Mouse (Mus musculus): ENCODE results near the gene Acss1. TPM values are rescaled to one million over a fixed set of nuclear protein-coding genes. Genes with fewer than 3 reads are reported as not detected.

Acss1 gene
- total RNA-seq, 4 experiments from 2014 or later: 17.3 to 20.6 (median 18.0) TPM

DNA sequence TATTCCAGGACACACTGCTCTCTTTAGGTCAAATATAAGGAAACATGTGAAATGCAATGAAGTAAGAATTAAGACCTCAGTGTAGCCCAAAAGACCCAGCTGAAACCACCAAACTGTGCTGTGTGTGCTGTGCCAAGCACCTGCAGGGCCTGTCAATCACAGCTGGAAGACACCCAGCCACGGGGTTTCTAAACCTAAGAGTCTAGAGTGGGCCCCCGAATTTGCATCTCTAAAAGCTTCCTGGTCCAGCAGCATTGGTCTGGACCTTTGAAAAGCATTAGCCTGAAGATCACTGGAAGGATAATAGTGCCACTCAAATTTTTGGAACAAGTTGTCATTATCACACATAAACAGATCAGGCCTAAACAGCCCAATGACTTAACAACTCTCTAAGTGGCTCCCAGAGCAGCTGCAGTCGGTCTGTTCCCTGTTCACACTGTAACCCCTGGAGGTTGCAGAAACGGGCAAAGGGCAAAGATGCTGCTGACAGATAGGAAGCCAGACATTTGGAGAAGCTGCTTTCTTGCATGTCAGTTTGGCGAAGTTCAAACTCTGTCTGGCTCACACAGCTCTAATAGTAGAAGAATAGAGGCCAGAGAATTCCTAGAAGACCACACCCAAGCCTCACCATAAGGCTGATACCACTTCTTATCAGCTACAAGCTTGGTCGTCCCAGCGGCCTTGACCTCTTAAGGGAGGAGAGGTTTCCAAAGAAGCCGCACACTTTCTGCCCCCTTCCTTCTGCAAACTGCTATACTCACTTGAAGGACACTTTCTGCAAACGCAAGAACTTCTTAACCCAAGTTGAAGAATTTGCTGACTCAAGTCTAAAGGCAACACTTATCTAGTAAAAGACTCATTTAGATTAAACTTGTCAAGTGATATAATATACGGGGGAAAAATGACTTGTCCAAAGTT lies 2.5 kb downstream of the Acss1 start:
- no peak for DNase-seq

GRCm38 (mm10) chr2:150665006-150665405 lies 3.3 kb downstream of the Acss1 start:
- no peak for DNase-seq

DNA sequence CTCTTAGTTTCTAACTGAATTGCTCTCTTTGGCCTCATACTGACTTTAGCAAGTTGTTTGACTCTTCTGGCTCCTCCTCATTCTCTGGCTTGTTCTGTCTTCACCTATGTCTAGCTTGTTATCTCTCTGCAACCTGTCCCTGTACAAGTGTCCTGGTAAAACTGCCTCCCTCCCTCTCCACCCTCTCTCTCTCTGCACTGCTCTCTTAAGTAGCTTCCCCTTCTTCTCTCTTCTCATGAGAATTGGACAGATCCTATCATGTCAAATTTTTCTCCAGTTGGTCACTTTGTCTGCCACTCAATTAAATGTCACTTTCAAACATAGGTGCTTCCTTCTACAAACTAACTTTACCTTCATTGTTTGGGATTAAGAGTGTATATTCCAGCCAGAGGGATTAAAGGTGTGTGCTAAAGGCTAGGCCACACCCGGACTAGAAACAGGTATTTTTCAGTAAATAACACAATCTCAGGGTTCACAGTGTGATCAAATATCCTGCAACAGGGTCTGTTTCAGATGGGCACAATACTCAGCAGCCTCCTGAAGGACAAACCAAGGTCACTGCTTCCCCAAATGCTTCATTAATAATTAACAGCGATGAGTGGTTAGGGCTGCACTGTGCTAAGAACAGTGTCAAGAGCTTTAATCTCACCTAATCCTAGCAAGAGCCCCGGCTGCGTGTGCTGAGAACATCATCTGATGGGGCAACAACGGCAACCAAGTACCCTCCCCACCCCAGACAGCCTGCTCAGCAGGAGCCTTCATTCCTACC lies 4.0 kb downstream of the Acss1 start:
- DNase-seq: no peak

DNA sequence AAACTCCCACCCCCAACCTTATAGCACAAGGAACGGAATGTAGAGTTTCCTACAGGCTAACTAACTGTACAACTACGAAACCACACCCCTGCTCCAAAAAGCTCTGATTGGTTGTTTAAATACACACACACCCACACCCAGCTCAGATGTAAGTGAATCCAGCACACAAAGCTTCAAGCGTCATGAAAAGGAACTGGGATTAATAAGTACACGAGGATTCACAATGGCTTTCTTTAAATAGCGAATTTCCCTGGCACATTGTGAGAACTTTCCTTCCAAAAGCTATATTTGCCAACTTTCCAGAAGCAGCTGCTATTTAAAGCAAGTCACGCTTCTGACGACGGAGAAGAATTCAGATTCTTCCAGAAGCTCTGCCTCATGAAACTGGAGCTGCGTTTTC lies 5.0 kb downstream of the Acss1 start:
- DNase-seq: no peak

- no peak for DNase-seq
Measured at GRCm38 (mm10) chr2:150662007-150662406, 6.3 kb downstream of the Acss1 start.

- DNase-seq: no peak
Measured at GRCm38 (mm10) chr2:150660668-150661451, 7.4 kb downstream of the Acss1 start.

GRCm38 (mm10) chr2:150660049-150660448 lies 8.3 kb downstream of the Acss1 start:
- no peak for DNase-seq

DNA sequence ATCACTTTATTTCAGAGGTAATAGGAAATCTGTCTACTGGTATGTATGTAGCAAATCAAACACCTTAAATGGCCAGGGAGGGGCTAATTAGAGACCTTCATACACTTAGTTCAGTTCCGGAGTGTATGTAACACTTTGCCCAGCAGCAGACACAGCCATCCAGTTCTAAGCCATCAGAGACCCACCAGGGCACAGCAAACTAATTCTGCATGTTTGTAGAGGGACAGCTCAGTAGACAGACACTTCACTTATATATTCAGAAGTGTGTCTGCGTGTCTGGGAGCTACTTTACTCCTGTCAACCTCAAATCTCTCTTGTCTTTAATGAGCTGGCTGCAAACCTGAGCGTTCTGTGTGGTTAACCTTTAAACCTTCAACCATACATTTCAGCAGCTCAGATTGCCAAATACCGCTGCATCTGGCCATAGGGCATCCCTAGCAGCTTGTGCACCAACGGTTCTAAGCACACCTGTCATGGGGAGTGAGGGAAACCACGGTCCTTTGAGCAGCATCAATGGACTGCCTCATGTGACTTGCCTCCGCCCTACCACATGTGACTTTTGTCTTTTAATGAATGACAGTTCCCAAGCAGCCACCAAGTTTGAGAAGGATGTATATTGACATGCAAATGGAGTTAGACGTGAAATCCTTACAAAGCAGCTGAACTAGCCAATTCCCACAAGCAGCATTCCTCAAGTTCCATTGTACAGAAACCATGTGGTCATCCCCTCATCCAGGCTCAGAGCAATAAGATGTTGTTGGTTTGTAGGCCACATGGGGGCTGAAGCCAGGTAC lies 11.1 kb downstream of the Acss1 start:
- no peak for DNase-seq

DNA sequence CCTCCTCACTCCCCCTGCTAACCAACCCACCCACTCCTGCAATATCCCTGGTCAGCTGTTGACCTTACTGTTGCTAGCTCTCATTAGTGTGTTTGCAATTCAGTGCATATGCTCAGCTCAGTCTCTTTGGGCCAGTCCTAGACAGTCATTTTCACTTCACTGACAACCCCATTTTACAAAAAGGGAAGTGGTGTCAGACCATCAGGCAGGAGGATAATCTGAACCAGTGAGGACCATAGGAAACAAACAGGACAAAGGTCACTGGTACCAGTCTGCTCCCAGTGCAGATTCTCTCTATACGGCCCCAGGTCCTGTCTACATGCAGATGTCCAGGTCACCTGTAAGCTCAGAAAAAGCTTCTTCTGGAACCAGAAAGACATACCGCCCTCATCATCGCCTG lies 12.2 kb downstream of the Acss1 start:
- DNase-seq: no peak

- DNase-seq: no peak
Measured at GRCm38 (mm10) chr2:150655290-150655689, 13.0 kb downstream of the Acss1 start.

DNA sequence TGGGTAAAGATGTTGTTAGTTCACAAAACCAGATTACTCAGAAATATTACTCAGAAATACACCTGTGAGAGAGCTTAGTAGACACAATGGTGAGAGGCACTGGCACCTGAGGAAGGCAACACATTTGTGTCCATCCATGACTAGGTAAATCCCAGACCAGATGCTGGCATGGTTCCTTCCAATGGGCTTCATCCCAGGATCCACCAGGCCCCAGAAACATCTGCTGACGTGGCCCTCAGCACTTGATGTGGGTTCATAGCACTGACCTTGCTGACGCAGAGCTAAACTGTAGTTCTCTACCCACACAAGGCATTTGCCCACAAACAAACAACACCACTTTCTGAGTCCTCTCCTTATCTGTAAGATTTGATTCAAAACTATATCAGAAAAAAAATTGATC lies 13.5 kb downstream of the Acss1 start:
- DNase-seq: no peak

GRCm38 (mm10) chr2:150651366-150651765 lies 16.9 kb downstream of the Acss1 start:
- DNase-seq: no peak

GRCm38 (mm10) chr2:150650511-150651074 lies 17.7 kb downstream of the Acss1 start:
- DNase-seq: no peak

GRCm38 (mm10) chr2:150648300-150648895 lies 19.9 kb downstream of the Acss1 start:
- DNase-seq: no peak

- no peak for DNase-seq
Measured at GRCm38 (mm10) chr2:150647681-150648299, 20.5 kb downstream of the Acss1 start.

DNA sequence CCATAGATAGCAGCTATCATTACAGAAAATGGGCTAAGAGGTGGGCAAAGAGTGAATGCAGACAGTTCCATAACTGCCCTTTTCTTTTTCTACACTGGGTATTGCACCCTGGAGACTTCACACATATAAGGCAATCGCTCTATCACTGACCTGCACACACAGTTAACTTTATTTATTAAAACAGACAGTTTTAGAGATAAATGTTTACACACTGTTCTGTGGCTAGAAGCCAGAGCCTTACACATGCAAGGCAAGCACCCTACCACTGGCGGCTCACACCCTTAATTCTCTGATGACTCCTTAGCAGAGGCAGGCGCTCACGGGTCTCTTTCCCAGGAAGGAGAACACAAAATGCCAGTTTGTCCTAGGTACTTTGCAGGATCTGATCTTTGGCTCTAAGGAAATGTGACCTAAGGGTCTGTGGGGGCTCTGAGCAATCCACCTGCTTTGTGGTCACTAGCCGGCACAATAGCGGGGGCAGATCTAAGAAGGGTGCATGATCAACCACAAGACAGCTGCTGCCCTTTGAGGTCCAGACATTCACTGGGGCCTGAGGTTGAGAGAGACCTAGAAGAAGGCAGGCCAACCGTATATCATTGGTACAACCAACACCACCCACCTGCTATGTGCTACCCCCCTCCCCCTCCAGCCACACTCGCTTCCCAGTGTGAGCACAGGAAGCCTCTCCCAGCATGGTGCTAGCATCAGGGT lies 21.7 kb downstream of the Acss1 start:
- DNase-seq: no peak

GRCm38 (mm10) chr2:150645225-150645624 lies 23.1 kb downstream of the Acss1 start:
- DNase-seq: peak; percentile 28

DNA sequence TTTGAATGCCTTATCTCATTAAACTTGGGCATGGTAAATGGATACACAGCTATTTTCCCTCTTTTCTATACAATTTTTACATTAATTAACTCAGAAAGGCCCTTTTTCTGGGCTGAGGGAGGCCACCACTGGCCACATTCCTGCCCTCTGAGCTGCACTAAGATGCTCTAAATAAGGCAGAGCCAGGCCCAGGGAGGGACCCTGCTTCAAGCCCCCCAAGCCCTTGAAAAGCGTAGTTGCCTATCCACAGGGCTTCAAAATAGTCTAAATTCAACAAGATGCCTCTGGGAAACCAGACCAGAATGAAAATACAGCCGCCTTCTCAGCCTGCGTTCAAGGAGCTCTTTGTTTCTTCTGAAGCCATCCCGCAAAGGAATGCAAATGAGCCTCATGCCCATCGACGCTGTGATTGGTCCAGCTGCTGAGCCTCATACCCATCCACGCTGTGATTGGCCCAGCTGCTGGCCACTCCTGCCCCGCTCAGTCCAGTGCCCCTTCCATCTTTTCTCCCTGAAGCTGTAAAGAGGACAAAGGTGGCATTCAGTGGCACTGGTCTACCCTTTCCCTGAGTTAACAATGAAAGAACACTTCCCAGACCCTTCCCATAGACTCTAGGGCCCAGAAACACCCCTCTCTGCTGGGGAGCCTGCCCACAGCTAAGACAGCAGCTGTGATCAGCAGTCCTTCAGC lies 24.4 kb downstream of the Acss1 start:
- DNase-seq: no peak

- DNase-seq: no peak
Measured at GRCm38 (mm10) chr2:150643166-150643565, 25.1 kb downstream of the Acss1 start.
